Mouse (Mus musculus): Measurements from ENCODE around the gene Ndufab1.
"Not testable (repeated sequence)": the region's sequence is repeated elsewhere in the genome, so short reads cannot be mapped to it uniquely, and the experiment has no call there.

Gene Ndufab1

GRCm38 (mm10) chr7:122101747-122102244 lies at the start of gene Ndufab1:
Ndufab1 (minus strand) TSS chr7:122101886.
- peak; percentile 78 to 79 for DNase-seq (ENCODE audit: low spot score in 2 of 2)

- no peak for DNase-seq (ENCODE audit: low spot score in 2 of 2)
Measured at GRCm38 (mm10) chr7:122140991-122141390, 39.3 kb upstream of the Ndufab1 start.

- no peak for DNase-seq (ENCODE audit: low spot score in 2 of 2)
Measured at GRCm38 (mm10) chr7:122138190-122138589, 36.5 kb upstream of the Ndufab1 start.

GRCm38 (mm10) chr7:122137071-122137470 lies 35.4 kb upstream of the Ndufab1 start:
- DNase-seq (ENCODE audit: low spot score in 2 of 2) = no peak

- no peak for DNase-seq (ENCODE audit: low spot score in 2 of 2)
Measured at GRCm38 (mm10) chr7:122135070-122135469, 33.4 kb upstream of the Ndufab1 start.

- DNase-seq (ENCODE audit: low spot score in 2 of 2) = no peak
Measured at GRCm38 (mm10) chr7:122133338-122133625, 31.6 kb upstream of the Ndufab1 start.

GRCm38 (mm10) chr7:122132497-122133337 lies 31.0 kb upstream of the Ndufab1 start, which contains the start of the genes Palb2 and Dctn5:
Palb2 (minus strand) TSS chr7:122132985.
Dctn5 (plus strand) TSS chr7:122133041.
- DNase-seq (ENCODE audit: low spot score in 2 of 2) = peak; percentile 97 to 98

GRCm38 (mm10) chr7:122131834-122132233 lies 30.1 kb upstream of the Ndufab1 start:
- DNase-seq (ENCODE audit: low spot score in 2 of 2) = no peak

GRCm38 (mm10) chr7:122126946-122127345 lies 25.3 kb upstream of the Ndufab1 start:
- no peak for DNase-seq (ENCODE audit: low spot score in 2 of 2)

- no peak for DNase-seq (ENCODE audit: low spot score in 2 of 2)
Measured at GRCm38 (mm10) chr7:122125636-122126035, 23.9 kb upstream of the Ndufab1 start.

GRCm38 (mm10) chr7:122123518-122123917 lies 21.8 kb upstream of the Ndufab1 start:
- no peak for DNase-seq (ENCODE audit: low spot score in 2 of 2)

- DNase-seq (ENCODE audit: low spot score in 2 of 2) = no peak
Measured at GRCm38 (mm10) chr7:122108206-122108605, 6.5 kb upstream of the Ndufab1 start.

- not testable (repeated sequence) for DNase-seq (ENCODE audit: low spot score in 2 of 2)
Measured at GRCm38 (mm10) chr7:122101014-122101746, 506 bp downstream of the Ndufab1 start.

GRCm38 (mm10) chr7:122099222-122099621 lies 2.5 kb downstream of the Ndufab1 start:
- DNase-seq (ENCODE audit: low spot score in 2 of 2) = no peak

- no peak for DNase-seq (ENCODE audit: low spot score in 2 of 2)
Measured at GRCm38 (mm10) chr7:122098009-122098408, 3.7 kb downstream of the Ndufab1 start.

GRCm38 (mm10) chr7:122094564-122095330 lies 6.9 kb downstream of the Ndufab1 start:
- DNase-seq (ENCODE audit: low spot score in 2 of 2) = no peak

- no peak for DNase-seq (ENCODE audit: low spot score in 2 of 2)
Measured at GRCm38 (mm10) chr7:122087195-122087982, 14.3 kb downstream of the Ndufab1 start.

- no peak for DNase-seq (ENCODE audit: low spot score in 2 of 2)
Measured at GRCm38 (mm10) chr7:122081071-122081470, 20.6 kb downstream of the Ndufab1 start.

- DNase-seq (ENCODE audit: low spot score in 2 of 2) = no peak
Measured at GRCm38 (mm10) chr7:122079798-122080554, 21.7 kb downstream of the Ndufab1 start.

GRCm38 (mm10) chr7:122074374-122074773 lies 27.3 kb downstream of the Ndufab1 start:
- no peak for DNase-seq (ENCODE audit: low spot score in 2 of 2)
